Mouse (Mus musculus) limb, embryonic 14.5 days (tissue): ENCODE results near the gene Mogs. TPM values are rescaled to one million over a fixed set of nuclear protein-coding genes. Genes with fewer than 3 reads are reported as not detected.

Source experiments
- ATAC-seq: fragments of 200-750 bp; cut with Nextera tagmentation; 2 replicates; pipeline ENCODE4 v1.8.0; 2017; ENCODE audit warnings: low read depth, moderate number of reproducible peaks, moderate TSS enrichment; ENCODE audit not compliant: low FRiP score
- DNase-seq: peaks from one replicate; pipeline ENCODE4 v3.0.0-alpha.2; 2015; ENCODE audit warnings: low spot score
- H3K27ac ChIP-seq: fragments of 300-500 bp; sonication (generic); replicated peaks from 2 replicates; pipeline ENCODE4 v1.5.1; 2014; ENCODE audit warnings: low read depth, mild to moderate bottlenecking, low read length, moderate library complexity, mixed read lengths
- H3K27me3 ChIP-seq: fragments of 300-500 bp; sonication (generic); 2 replicates; pipeline ENCODE4 v1.6.1; 2014; ENCODE audit warnings: low read length, mixed read lengths; ENCODE audit not compliant: control insufficient read depth, insufficient read depth
- H3K36me3 ChIP-seq: fragments of 300-500 bp; sonication (generic); 2 replicates; pipeline ENCODE4 v1.6.1; 2014; ENCODE audit warnings: mild to moderate bottlenecking, low read length, moderate library complexity, mixed read lengths; ENCODE audit not compliant: control insufficient read depth, insufficient read depth
- H3K4me1 ChIP-seq: fragments of 300-500 bp; sonication (generic); 2 replicates; pipeline ENCODE4 v1.6.1; 2014; ENCODE audit warnings: antibody characterized with exemption, low read length, mixed read lengths; ENCODE audit not compliant: control insufficient read depth, insufficient read depth
- H3K4me2 ChIP-seq: fragments of 300-500 bp; sonication (generic); replicated peaks from 2 replicates; pipeline ENCODE4 v1.6.1; 2014; ENCODE audit warnings: low read depth, mild to moderate bottlenecking, low read length, moderate library complexity; ENCODE audit not compliant: severe bottlenecking
- H3K4me3 ChIP-seq: fragments of 300-500 bp; sonication (generic); replicated peaks from 2 replicates; pipeline ENCODE4 v1.5.1; 2014; ENCODE audit warnings: low read length
- H3K9ac ChIP-seq: fragments of 300-500 bp; sonication (generic); 2 replicates; pipeline ENCODE4 v1.6.1; 2014; ENCODE audit warnings: mild to moderate bottlenecking, low read depth, low read length, moderate library complexity; ENCODE audit not compliant: severe bottlenecking
- H3K9me3 ChIP-seq: fragments of 300-500 bp; sonication (generic); 2 replicates; pipeline ENCODE4 v1.6.1; 2016; ENCODE audit warnings: low read length; ENCODE audit not compliant: control insufficient read depth
- POLR2A ChIP-seq: fragments of 200-500 bp; IDR thresholded peaks from 2 replicates; pipeline ENCODE4 v1.8.0; 2012; ENCODE audit warnings: inconsistent platforms, mild to moderate bottlenecking, moderate library complexity, borderline replicate concordance; ENCODE audit not compliant: insufficient read depth, insufficient read length; ENCODE audit errors: extremely low read depth
- WGBS: fragments of 180-500 bp; shearing (Covaris S2); extraction: QIAGEN DNeasy Blood & Tissue Kit; methylation state at CpG from one replicate; pipeline ENCODE4 v1.1.7; 2014; 5-methylcytosine and 5-hydroxymethylcytosine counted together
- polyA plus RNA-seq, 2 experiments: library from polyadenylated mRNA; depleted of rRNA in 1 of 2; stranded (reverse) in 1 of 2; unstranded in 1 of 2; fragments of >200 nt; fragmentation: Nextera tagmentation in 1 of 2; extraction: Ambion mirVana in 1 of 2; gene quantifications; 2 replicates each; pipeline versions ENCODE4 v1.2.1 to v1.2.3; 2012 to 2014

The Mogs gene
- polyA plus RNA-seq, 2 experiments: 50.9 to 95.2 TPM

- peak overlapping the region; percentile 100 for H3K27ac ChIP-seq
- WGBS: under 1% methylated on average over 21 of the region's 26 CpGs
Observed at GRCm38 (mm10) chr6:83136881-83137575, 21.7 kb downstream of the Mogs start.

DNA sequence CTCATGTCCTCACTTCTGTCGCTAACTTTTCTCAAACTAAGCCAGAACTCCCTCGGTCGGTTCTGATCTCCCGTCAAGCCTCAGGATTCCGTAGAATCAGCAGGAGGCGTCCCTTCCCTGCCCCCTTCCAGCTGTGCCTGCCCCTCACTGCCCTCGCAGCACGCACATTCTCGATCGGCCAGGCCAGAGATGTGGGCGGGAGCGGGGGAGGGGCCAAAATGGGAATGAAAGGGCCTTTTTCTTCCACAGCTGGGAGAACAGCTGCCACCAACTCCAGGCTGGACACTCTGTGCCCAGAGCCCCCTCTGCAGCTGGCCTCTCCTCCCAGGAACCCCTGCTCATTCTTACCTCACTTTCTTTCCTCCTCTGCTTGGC lies 22.3 kb downstream of the Mogs start:
- no peaks in the 10 kb centered on the region for H3K9me3 ChIP-seq
- TF ChIP-seq POLR2A: no peak
- DNase-seq: peak; percentile 90
- peak overlapping the region; percentile 100 for H3K27ac ChIP-seq
- peaks cover 46% of the 10 kb centered on the region for H3K4me1 ChIP-seq
- ATAC-seq: peak; percentile 86
- H3K9ac ChIP-seq: peak overlapping the region; percentile 90
- 0% methylated on average over 12 of the region's 12 CpGs for WGBS
- peak overlapping the region; percentile 90 for H3K4me2 ChIP-seq
- no peaks in the 10 kb centered on the region for H3K27me3 ChIP-seq
- H3K36me3 ChIP-seq: peaks cover 6% of the 10 kb centered on the region
- H3K4me3 ChIP-seq: peak overlapping the region; percentile 61

More at GRCm38 (mm10) chr6:83136881-83137575, 21.7 kb downstream of the Mogs start:
- ATAC-seq (peak; percentile 88), DNase-seq (peak; percentile 89)
- Histone ChIP-seq H3K4me3 (peak overlapping the region; percentile 61), H3K4me1 (peaks cover 41% of the 10 kb centered on the region), H3K9ac (peak overlapping the region; percentile 90), H3K36me3 (peaks cover 3% of the 10 kb centered on the region), H3K27me3 (no peaks in the 10 kb centered on the region), H3K4me2 (peak overlapping the region; percentile 90), H3K9me3 (no peaks in the 10 kb centered on the region)
- TF ChIP-seq POLR2A: peak; percentile 80; the same call in 1 of the 2 replicates

DNA sequence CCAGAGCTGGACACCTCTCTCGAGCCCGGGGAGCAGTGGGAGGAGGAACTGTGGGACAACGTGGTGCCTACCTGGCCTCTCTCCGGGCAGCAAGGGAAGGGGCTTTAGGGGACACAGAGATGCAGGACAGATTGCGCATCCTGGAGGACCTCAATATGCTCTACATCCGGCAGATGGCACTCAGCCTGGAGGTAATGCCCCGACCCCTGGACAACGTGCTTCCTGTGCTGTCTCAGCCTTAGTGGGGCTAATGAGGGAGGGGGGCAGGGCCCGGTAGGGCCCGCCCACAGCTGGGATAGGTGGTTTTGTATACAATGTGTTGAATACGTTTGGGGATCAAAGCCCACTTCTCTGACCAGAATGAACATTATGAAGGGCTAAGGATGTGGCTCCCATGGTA lies 22.8 kb downstream of the Mogs start:
- peak; percentile 55 for DNase-seq
- WGBS: under 1% methylated on average over 11 of the region's 11 CpGs
- peak overlapping the region; percentile 100 for H3K27ac ChIP-seq
- H3K9me3 ChIP-seq: no peaks in the 10 kb centered on the region
- H3K4me3 ChIP-seq: peak overlapping the region; percentile 61
- peak overlapping the region; percentile 90 for H3K9ac ChIP-seq
- peak overlapping the region; percentile 90 for H3K4me2 ChIP-seq
- ATAC-seq: peak; percentile 23; the same call in 1 of the 2 replicates
- peaks cover 6% of the 10 kb centered on the region for H3K36me3 ChIP-seq
- no peaks in the 10 kb centered on the region for H3K27me3 ChIP-seq
- no peak for TF ChIP-seq POLR2A
- H3K4me1 ChIP-seq: peaks cover 50% of the 10 kb centered on the region

DNA sequence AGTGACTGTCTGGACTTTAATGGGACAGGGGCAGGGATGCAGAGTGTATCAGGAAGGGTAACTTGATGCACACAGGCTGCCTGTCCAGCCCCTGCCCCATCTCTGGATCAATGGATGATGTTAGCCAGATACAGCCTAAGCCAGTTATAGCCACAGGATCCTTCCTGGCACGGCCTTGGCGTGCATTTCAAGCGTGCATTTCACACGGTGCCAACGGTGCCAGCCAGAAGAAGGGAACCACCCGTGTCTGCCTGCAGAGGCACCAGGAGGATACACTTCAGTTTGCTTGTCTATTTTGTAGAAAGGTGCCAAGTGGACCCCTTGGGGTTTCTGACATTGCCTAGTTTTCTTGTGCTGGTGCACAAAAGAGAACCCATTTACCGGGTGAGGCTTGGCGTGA lies 24.7 kb downstream of the Mogs start:
- 86% methylated on average over 8 of the region's 8 CpGs for WGBS
- DNase-seq: no peak
- Histone ChIP-seq H3K4me3 (no peak overlapping the region), H3K4me1 (peaks cover 46% of the 10 kb centered on the region), H3K9ac (no peak overlapping the region), H3K9me3 (no peaks in the 10 kb centered on the region), H3K27ac (no peak overlapping the region), H3K4me2 (0 out of 2 replicates have a peak overlapping the region, but pooled peaks have one; percentile 90), H3K27me3 (no peaks in the 10 kb centered on the region), H3K36me3 (peaks cover 11% of the 10 kb centered on the region)
- no peak for TF ChIP-seq POLR2A
- ATAC-seq: no peak

- peaks cover 21% of the 10 kb centered on the region for H3K36me3 ChIP-seq
- peaks cover 38% of the 10 kb centered on the region for H3K4me1 ChIP-seq
- H3K27ac ChIP-seq: no peak overlapping the region
- peak overlapping the region; percentile 23; the same call in 1 of the 2 replicates for H3K4me3 ChIP-seq
- peak overlapping the region; percentile 51 for H3K9ac ChIP-seq
- WGBS: 40% methylated on average over 4 of the region's 4 CpGs
- peak overlapping the region; percentile 55 for H3K4me2 ChIP-seq
- no peaks in the 10 kb centered on the region for H3K27me3 ChIP-seq
- DNase-seq: no peak
- ATAC-seq: no peak
- TF ChIP-seq POLR2A: no peak
- H3K9me3 ChIP-seq: no peaks in the 10 kb centered on the region
Observed at GRCm38 (mm10) chr6:83141636-83142035, 26.3 kb downstream of the Mogs start.
